10 mouse cellular contexts compared by ENCODE assay signal in the genomic region with DNA sequence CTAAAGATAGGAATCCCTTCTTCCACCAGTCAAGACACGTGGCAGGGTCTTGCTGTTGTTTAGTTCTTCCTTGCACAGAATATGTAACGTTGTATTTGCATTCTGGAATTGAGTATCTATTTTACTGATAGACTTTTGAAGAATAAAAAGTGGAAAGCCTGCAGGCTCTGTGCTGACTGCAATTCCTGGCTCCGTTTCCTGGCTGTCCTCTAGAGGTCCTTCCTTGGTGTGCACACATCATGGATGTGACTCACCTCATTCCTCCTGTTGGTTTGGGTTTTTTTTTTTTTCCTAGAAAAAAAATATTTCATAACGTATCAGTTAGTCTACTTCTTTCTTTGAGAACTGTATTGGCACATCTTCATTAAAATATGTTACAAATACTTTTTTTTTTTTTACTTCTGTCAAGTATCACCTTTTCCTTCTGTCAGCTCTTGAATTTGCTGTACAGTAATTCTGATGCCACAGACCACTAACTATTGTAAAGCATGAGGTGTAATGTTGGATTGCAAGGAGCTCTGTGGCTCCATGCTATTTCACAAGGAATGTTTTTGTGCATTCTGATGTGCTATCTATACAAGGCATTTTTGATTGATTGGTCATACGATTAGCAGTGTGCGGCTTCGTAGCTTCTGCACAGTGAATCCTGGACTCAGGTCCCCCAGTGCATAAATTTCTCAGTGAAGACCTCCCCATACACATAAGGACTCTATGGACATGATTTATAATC.
DNase-seq lines count a peak whose midpoint lies in the region; ATAC-seq and TF ChIP-seq lines count a peak whose summit lies in the region.
"Had no signal": no experiment of that assay in that cellular context is flagged by ENCODE, and none has a peak within 500 bp of the region (broad histone marks: within the 10 kb centered on the region; RNA-seq: fewer than 3 reads in every experiment).

No protein-coding gene starts in this region.

- no peak for TF ChIP-seq CTCF in gastrocnemius, adult 2 months (IDR thresholded peaks at IDR 0.05)

- H3K36me3 ChIP-seq in midbrain, embryonic 15.5 days (replicated peaks), result no peaks in the 10 kb centered on the region
- H3K36me3 ChIP-seq in midbrain, embryonic 13.5 days, result no peaks in the 10 kb centered on the region
- H3K36me3 ChIP-seq: limb, embryonic 13.5 days had no signal

- H3K4me3 ChIP-seq in gastrocnemius, adult 2 months, result no peak overlapping the region
- no peak overlapping the region for H3K4me3 ChIP-seq in midbrain, embryonic 15.5 days
- H3K4me3 ChIP-seq in midbrain, embryonic 13.5 days (replicated peaks), result no peak overlapping the region
- H3K4me3 ChIP-seq: forebrain, embryonic 13.5 days; limb, embryonic 13.5 days had no signal

- no peak for ATAC-seq in midbrain, embryonic 15.5 days (replicated peaks)
- ATAC-seq in midbrain, embryonic 13.5 days, result no peak
- ATAC-seq: forebrain, embryonic 13.5 days had no signal

- H3K27ac ChIP-seq in gastrocnemius, adult 2 months, result no peak overlapping the region
- no peak overlapping the region for H3K27ac ChIP-seq in midbrain, embryonic 15.5 days
- H3K27ac ChIP-seq in midbrain, embryonic 13.5 days, result no peak overlapping the region
- H3K27ac ChIP-seq: forebrain, embryonic 13.5 days; limb, embryonic 13.5 days had no signal

- no peaks in the 10 kb centered on the region for H3K9me3 ChIP-seq in midbrain, embryonic 15.5 days
- H3K9me3 ChIP-seq in midbrain, embryonic 13.5 days, result no peaks in the 10 kb centered on the region
- H3K9me3 ChIP-seq: forebrain, embryonic 13.5 days; limb, embryonic 13.5 days had no signal

- H3K27me3 ChIP-seq in midbrain, embryonic 15.5 days (replicated peaks), result no peaks in the 10 kb centered on the region
- no peaks in the 10 kb centered on the region for H3K27me3 ChIP-seq in midbrain, embryonic 13.5 days
- H3K27me3 ChIP-seq: forebrain, embryonic 13.5 days; limb, embryonic 13.5 days had no signal

- WGBS in midbrain, embryonic 15.5 days, result 87% methylated on average over 7 of the region's 7 CpGs
- WGBS in midbrain, embryonic 13.5 days, result 87% methylated on average over 7 of the region's 7 CpGs

- no peak overlapping the region for H3K4me2 ChIP-seq in midbrain, embryonic 15.5 days
- no peak overlapping the region for H3K4me2 ChIP-seq in midbrain, embryonic 13.5 days (replicated peaks)
- H3K4me2 ChIP-seq: forebrain, embryonic 13.5 days; limb, embryonic 13.5 days had no signal

- H3K9ac ChIP-seq in midbrain, embryonic 15.5 days, result no peak overlapping the region
- no peak overlapping the region for H3K9ac ChIP-seq in midbrain, embryonic 13.5 days (replicated peaks)
- H3K9ac ChIP-seq: forebrain, embryonic 13.5 days; limb, embryonic 13.5 days had no signal

- DNase-seq in lung, postnatal 10 days, result peak; percentile 27
- no peak for DNase-seq in lung, postnatal 4 days
- peak; percentile 77 for DNase-seq in adrenal gland, postnatal 25 days
- DNase-seq in gastrocnemius, adult 2 months, result peak; percentile 82
- DNase-seq in lung, postnatal 36 days, result peak; percentile 39
- no peak for DNase-seq in retina, postnatal 1 day

- no peaks in the 10 kb centered on the region for H3K4me1 ChIP-seq in midbrain, embryonic 15.5 days
- no peaks in the 10 kb centered on the region for H3K4me1 ChIP-seq in midbrain, embryonic 13.5 days (replicated peaks)
- H3K4me1 ChIP-seq: forebrain, embryonic 13.5 days; limb, embryonic 13.5 days had no signal

- intact Hi-C loops in gastrocnemius, adult 2 months (cut with DNase I), result no loop called here

Comparison
In these comparisons a context has a peak if more than half of its experiments do, and no peak if none do; other contexts are left out.
1. DNase-seq: peak in lung, postnatal 10 days (single experiment), adrenal gland, postnatal 25 days (single experiment), gastrocnemius, adult 2 months (single experiment) and lung, postnatal 36 days (single experiment); none in lung, postnatal 4 days (0 of 2) and retina, postnatal 1 day (single experiment).